17 mouse cellular contexts compared by ENCODE assay signal in genomic region chr6:118251131-118251530, GRCm38 (mm10). TPM values are rescaled to one million over a fixed set of nuclear protein-coding genes. Genes with fewer than 3 reads are reported as not detected.
"Had no signal": no experiment of that assay in that cellular context is flagged by ENCODE, and none has a peak within 500 bp of the region (broad histone marks: within the 10 kb centered on the region; RNA-seq: fewer than 3 reads in every experiment).

No protein-coding gene starts in this region.

- H3K9ac ChIP-seq: liver, embryonic 15.5 days; liver, postnatal 0 days; lung, embryonic 15.5 days; midbrain, embryonic 13.5 days; midbrain, embryonic 15.5 days; neural tube, embryonic 12.5 days had no signal

- H3K4me1 ChIP-seq: liver, embryonic 15.5 days; lung, embryonic 15.5 days; megakaryocyte, embryonic 14.5 days; midbrain, embryonic 13.5 days; midbrain, embryonic 15.5 days; neural tube, embryonic 12.5 days had no signal

- H3K4me3 ChIP-seq: liver, embryonic 15.5 days; lung, embryonic 15.5 days; megakaryocyte, embryonic 14.5 days; midbrain, embryonic 13.5 days; midbrain, embryonic 15.5 days; neural tube, embryonic 12.5 days had no signal

- H3K4me2 ChIP-seq: liver, embryonic 15.5 days; lung, embryonic 15.5 days; midbrain, embryonic 11.5 days; midbrain, embryonic 13.5 days; midbrain, embryonic 15.5 days; neural tube, embryonic 12.5 days had no signal

- H3K27ac ChIP-seq: liver, embryonic 15.5 days; lung, embryonic 15.5 days; macrophage; midbrain, embryonic 13.5 days; midbrain, embryonic 15.5 days; neural tube, embryonic 12.5 days had no signal

- H3K9me3 ChIP-seq: liver, embryonic 15.5 days; lung, embryonic 15.5 days; midbrain, embryonic 13.5 days; midbrain, embryonic 15.5 days; neural tube, embryonic 12.5 days had no signal

- H3K36me3 ChIP-seq: liver, embryonic 15.5 days; lung, embryonic 15.5 days; midbrain, embryonic 13.5 days; midbrain, embryonic 15.5 days; neural tube, embryonic 12.5 days had no signal

- H3K27me3 ChIP-seq: liver, embryonic 15.5 days; lung, embryonic 15.5 days; midbrain, embryonic 13.5 days; midbrain, embryonic 15.5 days; neural tube, embryonic 12.5 days had no signal

- DNase-seq: liver, postnatal 0 days; lung, adult 2 months; lung, postnatal 14 days; lung, postnatal 36 days; right cerebral cortex, postnatal 14 days; thymus, adult 18-20 months; thymus, postnatal 14 days; thymus, postnatal 36 days had no signal

- ATAC-seq: liver, postnatal 0 days; lung, postnatal 0 days; midbrain, embryonic 13.5 days; midbrain, embryonic 15.5 days had no signal

RNA-seq across cellular contexts. Expression of gene Ret, which starts 53.6 kb away (rescaled TPM):
- polyA plus RNA-seq: macrophage had no signal
